Mouse (Mus musculus): ENCODE data around the gene Arhgap24.

The Arhgap24 gene

DNA sequence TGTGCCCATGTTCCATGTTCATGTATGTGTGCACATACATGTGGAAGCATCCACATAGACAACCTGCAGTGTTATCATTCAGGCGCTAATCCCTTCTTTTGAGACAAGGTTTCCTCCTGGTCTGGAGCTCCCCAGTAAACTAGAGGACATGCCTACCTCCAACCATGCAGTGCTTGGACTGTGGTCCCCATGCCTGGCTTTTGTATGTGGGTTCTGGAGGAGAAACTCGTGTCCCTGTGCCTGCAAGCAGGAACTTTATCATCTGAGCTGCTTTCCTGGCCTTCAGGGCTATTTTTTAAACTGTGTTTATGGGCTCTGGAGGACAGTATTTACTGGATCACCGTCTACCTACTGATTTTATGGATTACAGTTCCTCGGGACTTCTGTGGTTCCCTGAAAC is 262.9 kb downstream of the Arhgap24 start:
- no peak for DNase-seq (ENCODE audit: low spot score)

DNA sequence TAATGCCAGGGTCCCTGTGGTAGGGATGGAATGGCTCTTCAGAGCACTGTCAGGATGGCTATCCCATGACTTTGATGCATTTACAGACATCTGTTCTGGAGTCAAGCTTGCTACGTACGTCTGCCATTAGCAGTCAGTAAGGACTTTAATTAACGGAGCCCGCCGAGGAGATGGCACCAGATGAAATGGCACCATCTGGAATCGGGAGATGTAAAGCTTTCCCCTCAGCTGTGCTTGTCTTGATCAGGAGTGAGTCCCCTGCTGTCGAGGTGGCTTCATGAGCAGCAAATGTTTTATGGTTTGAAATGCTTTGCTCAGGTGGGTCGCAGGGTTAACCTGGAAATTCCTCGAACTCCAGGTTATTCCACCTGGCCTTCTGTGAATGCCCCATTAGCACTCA is 267.0 kb downstream of the Arhgap24 start:
- no peak for DNase-seq (ENCODE audit: low spot score)

DNA sequence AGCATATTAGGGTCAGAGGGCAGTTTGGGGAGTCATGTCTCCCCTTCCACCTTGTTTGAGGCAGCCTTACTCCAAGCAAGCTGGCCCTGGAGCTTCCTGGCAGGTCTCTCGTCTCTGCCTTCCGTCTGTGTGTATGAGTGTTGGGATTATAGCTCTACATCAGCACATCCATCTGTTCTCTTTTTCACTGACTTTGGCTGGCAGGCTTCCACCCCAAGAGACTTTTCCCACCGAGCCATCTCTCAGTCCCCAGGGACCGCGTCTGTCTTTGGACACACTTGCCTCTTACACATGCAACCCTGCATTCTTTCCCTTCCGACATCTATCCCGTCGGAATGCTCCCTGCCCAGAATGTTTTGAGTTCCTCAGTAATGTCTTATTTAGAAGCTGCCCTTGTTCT is 267.8 kb downstream of the Arhgap24 start:
- DNase-seq (ENCODE audit: low spot score), result no peak

DNA sequence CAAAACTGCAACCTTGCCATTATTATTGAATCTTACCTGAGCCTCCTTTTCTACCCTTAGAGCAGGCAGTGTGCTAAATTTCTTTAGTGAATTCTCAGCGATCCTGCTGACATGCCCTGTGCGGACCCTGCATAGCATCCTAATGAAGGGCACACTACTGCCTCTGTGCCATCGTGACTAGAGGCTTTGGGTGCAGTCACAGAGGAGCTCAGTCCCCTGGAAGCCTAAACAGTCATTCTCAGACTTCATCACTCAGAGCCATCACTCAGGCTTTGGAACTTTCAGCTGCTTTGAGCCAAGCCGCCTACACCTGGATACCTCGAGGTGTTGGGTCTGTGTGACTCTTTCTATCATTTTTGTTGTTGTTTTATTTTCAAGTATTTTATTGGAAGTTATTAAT is 269.5 kb downstream of the Arhgap24 start:
- no peak for DNase-seq (ENCODE audit: low spot score)

DNA sequence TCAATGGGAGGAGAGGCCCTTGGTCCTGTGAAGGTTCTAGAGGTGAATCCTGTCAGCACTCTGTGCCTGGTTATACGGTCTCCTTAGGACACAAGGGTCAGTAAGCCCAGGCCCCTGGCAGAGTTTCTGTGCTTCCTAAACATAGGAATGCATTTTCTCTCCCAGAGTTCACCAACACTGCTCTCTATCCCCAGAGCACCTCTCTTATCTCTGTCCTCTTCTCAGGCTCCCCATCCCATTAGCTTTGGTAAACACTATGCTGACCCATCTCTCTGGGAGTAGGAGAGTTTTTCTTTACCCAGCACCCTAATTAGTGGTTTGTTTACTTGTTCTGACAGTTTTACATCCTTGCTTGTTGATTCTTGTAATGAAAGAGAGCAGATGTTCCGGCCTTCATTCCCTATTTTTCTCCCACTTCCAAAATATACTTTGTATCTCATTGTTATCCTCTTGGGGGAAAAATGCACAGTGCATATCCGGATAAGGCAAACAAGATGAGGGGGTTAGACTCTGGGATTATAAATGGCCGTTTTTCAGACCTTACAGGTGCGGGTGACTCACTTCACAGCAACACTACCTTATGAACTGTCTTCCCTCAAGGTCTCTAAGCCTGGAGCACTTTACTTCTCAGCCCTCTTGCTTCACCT is 270.6 kb downstream of the Arhgap24 start:
- no peak for DNase-seq (ENCODE audit: low spot score)

DNA sequence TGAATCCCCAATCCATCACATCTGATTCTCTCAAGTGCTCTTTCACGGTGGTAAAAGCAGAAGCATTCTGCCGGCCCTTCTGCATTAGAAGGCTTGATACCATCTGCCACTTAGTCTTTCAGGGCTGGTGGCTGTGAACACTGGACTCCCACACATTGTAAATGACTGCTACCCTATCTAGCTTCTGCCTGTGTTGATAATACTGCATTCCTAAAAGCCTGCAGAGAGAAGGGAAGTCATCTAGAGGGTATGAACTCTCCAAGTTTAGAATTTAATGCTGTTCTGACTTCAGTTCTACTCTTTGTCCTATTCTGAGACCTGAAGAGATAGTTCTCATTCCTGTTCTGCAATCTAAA is 271.1 kb downstream of the Arhgap24 start:
- DNase-seq (ENCODE audit: low spot score), result no peak

DNA sequence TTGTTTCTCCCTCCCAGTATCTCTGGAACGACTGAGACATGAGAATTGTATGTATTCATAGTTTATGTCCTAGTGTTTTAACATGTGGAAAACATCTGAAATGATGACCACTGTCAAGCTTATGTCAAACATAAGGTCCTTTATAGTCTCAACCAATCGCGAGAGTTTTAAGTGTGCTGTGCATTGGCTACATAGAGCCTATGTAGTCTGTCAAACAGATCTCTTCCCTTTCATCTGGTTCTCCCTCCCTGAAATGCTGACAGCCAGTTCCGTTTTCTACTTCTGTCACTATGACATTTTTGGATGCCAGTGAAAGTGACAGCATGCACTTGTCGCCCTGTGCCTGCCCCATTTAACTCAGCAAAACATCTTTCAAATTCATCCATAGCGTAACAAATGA is 275.8 kb downstream of the Arhgap24 start:
- no peak for DNase-seq (ENCODE audit: low spot score)

DNA sequence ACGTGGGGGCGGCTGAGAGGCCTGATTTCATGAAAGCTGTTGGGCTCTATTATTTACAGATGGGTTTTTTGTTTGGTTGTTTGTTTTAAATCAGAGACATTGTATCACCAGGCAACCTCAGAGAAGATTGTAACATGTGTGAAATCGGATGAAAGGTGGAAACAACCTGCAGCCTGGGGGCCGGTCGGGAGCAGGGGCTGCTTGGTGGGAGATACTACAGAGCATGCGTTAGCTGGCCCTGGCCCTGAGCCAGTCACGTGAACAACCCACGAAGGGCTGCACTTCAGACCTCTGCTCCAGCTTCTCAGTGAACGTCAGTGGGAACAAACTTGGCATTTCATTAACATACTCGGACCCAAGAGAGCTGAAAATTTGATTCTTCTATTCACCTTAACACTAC is 284.5 kb downstream of the Arhgap24 start:
- DNase-seq (ENCODE audit: low spot score), result no peak

DNA sequence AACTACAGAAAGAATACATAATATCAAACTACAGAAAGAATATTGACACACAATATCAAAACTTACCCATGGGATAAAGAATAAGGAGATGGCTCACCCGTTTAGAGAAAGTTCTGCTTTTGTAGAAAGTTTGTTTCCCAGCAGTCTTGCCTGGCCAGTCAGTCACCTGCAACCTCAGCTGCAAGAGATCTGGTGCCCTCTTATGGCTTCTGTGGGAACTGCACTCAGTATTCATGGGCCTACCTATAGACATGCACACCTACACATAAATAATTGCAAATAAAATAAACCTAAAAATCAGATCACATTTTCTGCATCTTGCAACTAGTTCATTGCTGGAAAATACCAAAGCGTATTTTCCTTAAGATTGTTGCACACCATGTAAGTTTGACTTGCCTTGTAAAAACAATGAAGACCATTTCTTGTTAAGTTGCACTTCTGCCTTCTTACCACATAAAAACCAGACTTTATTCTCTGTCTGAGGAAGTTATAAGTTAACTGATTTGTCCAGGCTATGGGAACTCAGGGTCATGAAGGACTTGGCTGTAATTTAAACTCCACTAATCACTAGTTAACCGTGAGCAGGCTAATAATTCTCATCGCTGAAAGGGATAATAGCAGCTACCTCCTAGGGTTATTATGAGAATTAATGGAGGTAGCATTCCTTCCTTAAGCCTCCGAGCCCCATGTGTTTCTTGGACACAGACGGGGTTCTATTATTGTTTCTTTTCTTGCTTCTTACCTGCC is 285.3 kb downstream of the Arhgap24 start:
- DNase-seq (ENCODE audit: low spot score), result no peak

DNA sequence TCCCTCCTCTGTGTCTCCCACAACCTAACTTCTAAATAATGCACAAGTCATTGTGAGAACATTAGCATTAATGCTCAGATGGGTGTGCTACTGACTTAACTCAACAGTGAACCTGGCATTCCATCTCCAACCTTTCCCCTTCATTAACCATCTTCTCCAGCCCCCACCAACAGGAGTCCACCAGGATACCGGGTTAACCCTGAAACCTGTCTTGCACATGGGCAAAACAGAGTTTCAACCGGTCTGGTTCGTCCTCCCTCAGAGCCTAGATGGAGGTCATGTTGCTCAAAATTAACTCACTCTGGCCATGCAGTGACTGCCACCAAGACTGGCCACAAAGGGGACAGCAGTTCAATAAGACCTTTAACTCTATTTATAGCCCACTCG is 285.9 kb downstream of the Arhgap24 start:
- no peak for DNase-seq (ENCODE audit: low spot score)

DNA sequence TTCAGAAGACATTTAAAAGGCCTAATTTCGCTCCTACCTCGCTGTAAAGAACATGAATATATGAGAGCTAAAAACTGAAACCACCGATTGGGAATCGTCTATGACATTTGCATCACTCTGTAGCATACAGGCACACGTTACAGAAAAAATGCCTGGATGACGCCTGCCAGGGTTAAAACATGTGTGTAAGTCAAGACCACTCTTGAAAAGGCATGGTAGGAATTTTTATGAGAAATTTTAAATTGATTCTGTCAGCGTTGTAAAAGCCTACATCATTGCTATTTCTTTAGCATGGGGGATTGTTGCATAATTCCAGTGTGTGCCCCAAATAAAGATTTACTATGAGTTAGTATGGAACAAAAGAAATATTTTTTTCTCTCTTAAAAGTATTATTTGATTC is 286.6 kb downstream of the Arhgap24 start:
- no peak for DNase-seq (ENCODE audit: low spot score)

DNA sequence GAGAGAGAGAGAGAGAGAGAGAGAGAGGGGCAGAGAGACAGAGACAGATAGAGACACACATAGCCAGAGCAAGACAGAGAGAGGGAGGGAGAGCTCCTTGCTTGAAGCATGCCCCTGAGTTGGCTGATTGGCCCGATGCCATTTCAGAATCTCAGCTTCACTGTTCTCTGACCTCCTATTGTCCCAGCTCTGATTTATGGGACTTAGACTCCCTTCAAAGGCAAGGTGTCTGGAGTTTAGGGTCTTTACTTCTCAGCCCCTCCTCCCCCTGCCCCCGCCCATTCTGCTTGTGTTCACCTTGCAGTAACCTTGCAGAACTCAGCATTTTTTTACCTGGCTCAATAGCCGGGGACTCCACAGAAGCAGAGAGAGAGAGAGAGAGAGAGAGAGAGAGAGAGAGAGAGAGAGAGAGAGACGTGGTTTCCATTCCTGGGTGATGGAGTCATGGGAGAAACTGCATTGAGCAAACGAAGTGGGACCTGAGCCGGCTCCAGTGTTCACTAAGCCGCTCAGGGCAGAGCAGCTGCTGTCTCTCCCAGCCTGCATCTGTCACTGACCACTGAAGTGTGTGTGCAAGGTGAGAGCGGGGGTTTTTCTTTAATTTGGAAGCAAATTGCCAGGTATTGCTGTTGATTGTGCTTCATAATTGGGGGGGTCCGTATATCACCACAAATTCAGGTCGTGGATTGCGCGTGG is 287.3 kb downstream of the Arhgap24 start:
- DNase-seq (ENCODE audit: low spot score), result no peak

DNA sequence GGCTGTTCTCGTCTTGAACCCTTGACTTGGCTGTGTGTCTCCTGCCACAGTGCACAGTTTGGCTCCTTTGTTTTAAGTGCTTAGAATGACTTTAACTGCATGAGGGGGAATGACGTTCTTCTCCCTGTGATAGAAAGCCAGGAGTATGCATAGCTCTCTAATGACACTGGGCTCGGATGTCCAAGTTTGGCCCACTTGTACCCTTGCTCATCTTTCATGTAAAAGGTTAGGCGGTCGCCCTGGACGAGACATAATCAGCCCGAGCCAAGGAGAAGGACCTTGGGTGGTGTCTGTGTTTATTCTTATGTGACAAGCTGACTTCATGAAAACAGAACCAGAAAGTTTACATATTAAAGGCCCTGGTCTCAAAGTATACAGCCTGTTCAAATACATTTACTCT is 289.4 kb downstream of the Arhgap24 start:
- no peak for DNase-seq (ENCODE audit: low spot score)

DNA sequence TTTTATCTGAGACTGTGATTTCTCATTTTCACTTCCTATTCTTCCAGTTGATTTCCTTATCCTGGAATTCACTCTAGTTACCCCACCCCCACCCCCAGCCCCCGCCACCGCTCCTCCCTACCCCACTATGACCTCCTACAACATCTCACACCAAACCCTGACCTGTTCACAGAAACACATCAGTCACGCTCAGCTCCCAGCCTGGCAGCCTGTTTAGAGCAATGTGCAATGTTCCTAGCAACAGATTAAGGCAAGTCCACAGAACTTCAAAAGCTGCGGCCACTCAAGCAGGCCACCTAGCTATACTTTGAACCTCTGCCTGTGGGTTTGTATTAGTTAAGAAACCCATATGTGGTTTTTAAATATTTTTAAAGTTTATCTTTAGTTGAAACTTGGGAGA is 293.3 kb downstream of the Arhgap24 start:
- no peak for DNase-seq (ENCODE audit: low spot score)

DNA sequence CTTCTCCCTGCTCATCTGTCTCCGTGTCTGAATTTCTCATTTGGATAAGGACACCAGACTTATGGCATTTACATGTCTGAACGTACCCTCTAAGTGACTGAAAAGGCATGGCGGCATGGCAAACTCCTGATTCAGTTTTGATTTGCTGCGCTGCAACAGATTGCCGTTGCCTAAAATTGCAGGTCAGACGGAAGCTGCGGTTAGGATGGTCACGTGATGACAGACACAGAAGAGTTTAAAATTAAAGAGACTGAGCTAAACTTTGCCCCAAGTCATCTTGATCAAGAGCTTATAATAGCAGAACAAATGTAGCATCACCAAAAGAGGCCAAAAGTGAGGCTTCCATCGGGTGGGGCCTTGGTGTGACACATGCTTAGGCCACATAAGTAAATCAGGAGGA is 296.1 kb downstream of the Arhgap24 start:
- no peak for DNase-seq (ENCODE audit: low spot score)

DNA sequence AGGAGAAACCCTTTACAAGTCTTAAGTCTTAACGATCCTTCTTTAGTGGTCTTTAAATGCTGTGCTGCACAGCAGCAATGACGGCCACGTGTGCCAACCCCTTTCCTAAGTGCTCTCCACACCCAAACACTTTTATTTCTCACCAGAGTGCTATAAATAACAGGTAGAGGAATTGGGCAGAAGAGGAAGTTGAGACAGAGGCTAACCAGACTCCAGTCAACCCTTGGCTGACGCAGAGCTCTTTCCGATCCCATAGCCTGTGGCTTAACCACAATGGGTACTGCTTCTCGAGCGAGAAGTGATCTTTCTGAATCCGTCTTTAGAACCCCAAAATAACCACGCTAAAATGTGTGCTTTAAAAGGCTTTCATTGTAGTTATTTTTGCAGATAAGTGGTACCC is 296.7 kb downstream of the Arhgap24 start:
- no peak for DNase-seq (ENCODE audit: low spot score)

DNA sequence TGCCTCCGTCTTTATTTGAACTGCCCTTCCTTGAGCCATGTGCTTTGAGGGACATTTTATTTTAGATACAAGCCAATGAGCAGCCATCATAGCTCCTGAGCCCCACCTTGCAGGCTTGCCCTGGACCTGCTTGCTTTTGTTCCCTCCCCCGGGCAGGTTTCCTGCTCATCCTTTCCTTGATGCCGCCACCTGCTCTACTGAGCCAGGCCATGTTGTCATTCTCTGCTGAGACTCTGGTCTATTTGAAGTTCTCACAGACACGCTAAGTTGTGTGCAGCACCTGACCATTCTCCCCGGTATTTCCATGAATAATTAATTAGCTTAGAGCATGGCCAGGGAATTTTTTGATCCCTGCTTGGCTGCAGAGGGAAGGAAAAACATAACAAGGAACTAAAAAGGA is 297.1 kb downstream of the Arhgap24 start:
- DNase-seq (ENCODE audit: low spot score), result no peak

DNA sequence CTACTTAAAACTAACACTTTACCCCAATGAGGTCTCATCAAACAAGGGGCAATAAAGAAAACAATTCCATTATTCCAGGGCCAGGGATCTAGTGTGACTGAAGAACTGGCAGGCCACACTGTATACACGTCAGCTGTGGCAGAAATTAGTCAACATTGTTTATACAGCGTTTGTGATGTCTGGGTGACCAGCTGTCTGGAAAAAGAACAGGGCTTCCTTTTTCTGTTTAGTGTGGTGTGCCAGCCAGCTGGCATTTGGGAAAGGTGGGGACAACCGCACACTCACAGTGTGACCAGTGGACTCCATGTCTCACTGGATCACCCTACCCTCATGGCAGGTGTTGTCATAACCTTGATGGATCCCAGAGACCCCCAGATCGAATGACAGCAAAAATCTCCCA is 302.4 kb downstream of the Arhgap24 start:
- no peak for DNase-seq (ENCODE audit: low spot score)

DNA sequence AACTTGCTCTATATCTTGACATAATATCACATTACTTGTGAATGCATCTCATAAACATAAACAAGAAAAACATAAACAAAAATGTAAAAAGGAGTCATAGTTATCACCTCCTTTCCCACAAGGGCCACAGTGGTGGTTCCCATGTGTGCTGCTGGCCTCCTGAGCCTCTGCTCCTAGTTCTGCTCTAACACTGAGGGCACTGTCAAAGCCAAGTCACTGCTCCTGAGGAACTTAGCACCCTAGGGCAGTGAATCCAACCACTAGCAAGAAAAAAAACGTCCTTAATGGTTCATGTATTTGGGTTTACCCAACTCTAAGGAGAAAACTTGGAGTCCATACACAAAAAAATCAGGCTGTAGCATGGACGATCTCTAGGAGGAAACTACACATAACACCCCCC is 304.9 kb downstream of the Arhgap24 start:
- no peak for DNase-seq (ENCODE audit: low spot score)

DNA sequence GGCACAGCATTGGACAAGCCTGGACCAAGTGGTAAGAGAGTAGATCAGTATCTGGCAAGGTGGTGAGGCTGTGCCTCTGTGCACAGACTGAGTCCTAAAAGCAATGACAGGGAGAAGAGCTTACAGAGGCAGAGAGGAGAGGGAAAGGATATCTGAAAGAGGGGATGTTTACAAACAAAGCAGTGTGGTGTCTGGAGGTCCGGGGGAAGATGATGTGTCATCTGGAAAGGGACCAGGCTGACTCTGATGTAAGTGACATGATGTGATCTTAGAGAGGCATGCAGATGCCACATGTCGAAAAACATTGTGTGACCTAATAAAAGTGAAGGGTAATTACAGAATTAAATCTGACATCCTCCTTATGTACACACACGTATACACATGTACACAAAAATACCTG is 307.2 kb downstream of the Arhgap24 start:
- no peak for DNase-seq (ENCODE audit: low spot score)

DNA sequence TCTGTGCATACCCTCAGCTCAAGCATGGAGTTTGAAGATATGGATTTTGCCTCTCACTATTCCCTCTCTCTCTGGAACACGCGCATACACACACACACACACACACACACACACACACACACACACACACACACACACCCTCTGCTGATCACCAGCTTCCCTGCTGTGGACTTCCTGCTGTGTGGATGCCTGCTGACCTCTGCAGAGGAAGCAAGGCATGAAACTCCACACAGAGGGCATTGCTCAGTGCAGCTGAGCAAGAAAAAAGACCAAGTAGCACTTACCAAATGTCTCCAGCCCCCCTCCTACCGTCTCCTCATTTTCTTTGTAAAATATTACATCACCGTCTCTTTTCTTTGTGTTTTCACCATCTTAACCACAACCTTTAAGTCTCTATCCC is 310.1 kb downstream of the Arhgap24 start:
- DNase-seq (ENCODE audit: low spot score), result no peak

DNA sequence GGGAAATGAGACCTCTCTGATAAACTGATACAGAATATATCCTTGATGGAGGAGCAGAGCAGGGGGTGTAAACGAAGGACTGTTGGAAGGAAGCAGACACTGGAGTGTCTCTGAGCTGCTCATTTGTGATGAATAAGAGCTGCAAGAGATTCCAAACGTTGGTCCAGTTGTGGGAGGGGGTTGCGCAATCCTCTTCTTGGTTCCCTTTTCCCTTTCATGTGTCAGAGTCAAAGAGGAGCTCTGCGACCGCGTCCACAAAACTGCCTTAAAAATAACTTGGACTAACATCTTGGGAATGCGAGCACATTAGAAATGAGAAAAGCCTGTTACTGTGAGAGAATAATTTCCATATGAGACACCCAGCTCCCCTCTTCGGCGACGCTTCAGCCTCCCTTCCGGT is 312.3 kb downstream of the Arhgap24 start:
- no peak for DNase-seq (ENCODE audit: low spot score)

DNA sequence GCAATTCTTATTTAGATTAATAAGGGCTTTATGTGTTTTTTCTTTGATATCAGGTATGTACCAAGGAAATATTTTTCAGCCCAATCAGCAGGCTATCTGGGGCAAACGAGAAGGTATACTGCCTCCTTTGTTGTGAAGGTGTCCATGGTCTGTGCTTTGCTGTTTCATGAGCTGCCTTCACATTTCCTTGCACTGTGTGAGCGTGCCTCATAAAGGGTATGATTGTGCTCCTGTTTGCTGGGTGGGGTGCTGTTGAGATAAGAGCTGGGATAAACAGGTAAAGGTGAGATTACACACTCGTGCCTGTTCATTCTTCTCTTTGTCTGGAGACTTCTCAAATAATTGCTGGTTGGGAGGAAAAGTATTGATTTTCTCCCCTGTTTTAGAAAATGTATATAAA is 320.3 kb downstream of the Arhgap24 start:
- no peak for DNase-seq (ENCODE audit: low spot score)

DNA sequence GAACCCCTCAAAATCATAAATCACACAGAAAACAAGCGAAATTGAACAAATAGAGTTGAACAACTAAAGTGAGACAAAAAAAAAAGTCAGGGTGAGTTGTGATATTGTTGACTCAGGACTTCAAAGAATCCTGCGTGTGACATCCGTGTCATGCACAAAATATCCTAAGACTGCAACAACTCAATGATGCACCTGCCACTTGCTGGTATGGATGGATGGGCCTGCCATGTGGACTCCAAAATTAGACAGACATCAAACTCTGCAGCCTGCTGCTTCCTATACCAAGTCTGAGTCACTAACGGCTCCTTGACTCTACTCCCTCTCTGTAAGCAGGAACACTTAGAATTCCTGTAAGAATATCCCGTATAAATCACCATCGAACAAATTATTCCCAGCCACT is 321.6 kb downstream of the Arhgap24 start:
- DNase-seq (ENCODE audit: low spot score), result no peak

Measured in MN1 (cell line).